ENCODE assay signal across 26 mouse cellular contexts in the genomic region with DNA sequence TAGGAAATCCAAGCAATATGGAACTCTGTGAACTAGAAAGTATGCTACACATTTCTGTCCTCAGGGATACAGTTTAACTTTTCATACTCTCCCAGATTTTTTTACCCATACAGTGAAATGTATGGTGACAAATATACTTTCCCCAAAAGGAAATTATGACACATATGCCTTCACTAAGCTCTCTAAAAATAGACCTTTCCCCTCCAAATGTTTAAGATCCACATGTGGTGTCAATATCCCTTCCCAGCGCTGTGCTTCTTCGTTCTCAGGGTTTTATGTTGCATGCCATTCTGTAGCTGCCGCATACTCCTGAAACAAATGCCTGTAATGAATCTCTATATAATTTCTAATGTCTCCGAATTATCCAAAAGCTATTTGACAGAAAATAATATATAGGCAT. TPM values are rescaled to one million over a fixed set of nuclear protein-coding genes. Genes with fewer than 3 reads are reported as not detected.
A peak's percentile ranks its signal among the peaks of the same experiment; 100 is the strongest.
DNase-seq lines count a peak whose midpoint lies in the region; ATAC-seq lines count a peak whose summit lies in the region.
"Had no signal": no experiment of that assay in that cellular context is flagged by ENCODE, and none has a peak within 500 bp of the region (broad histone marks: within the 10 kb centered on the region; RNA-seq: fewer than 3 reads in every experiment).

No protein-coding gene starts in this region.

- no peak overlapping the region for H3K4me2 ChIP-seq in embryonic facial prominence, embryonic 14.5 days (ENCODE audit: low read depth, low read length)
- H3K4me2 ChIP-seq: embryonic facial prominence, embryonic 12.5 days; embryonic facial prominence, embryonic 15.5 days; forebrain, embryonic 12.5 days had no signal

- peak; percentile 86 for ATAC-seq in frontal cortex, adult (ENCODE audit: low TSS enrichment)
- no peak for ATAC-seq in embryonic facial prominence, embryonic 14.5 days (ENCODE audit: low read depth)
- ATAC-seq: activated CD4-positive, CD25-positive, alpha-beta regulatory T cell, adult 4 months; CD4-positive, CD25-positive, alpha-beta regulatory T cell, adult 4 months; forebrain, embryonic 14.5 days; forebrain, embryonic 16.5 days; Patski had no signal

- H3K4me3 ChIP-seq in embryonic facial prominence, embryonic 14.5 days (ENCODE audit: low read depth, low read length), result no peak overlapping the region
- H3K4me3 ChIP-seq: embryonic facial prominence, embryonic 12.5 days; embryonic facial prominence, embryonic 15.5 days; erythroblast, embryonic 14.5 days; forebrain, embryonic 10.5 days; forebrain, embryonic 12.5 days had no signal

- H3K27me3 ChIP-seq in embryonic facial prominence, embryonic 14.5 days (replicated peaks; ENCODE audit: control insufficient read depth, insufficient read depth, low read length), result no peaks in the 10 kb centered on the region
- H3K27me3 ChIP-seq: CH12.LX; embryonic facial prominence, embryonic 12.5 days; embryonic facial prominence, embryonic 15.5 days; forebrain, embryonic 12.5 days had no signal

- H3K9ac ChIP-seq in embryonic facial prominence, embryonic 14.5 days (ENCODE audit: low read depth, low read length), result no peak overlapping the region
- H3K9ac ChIP-seq: embryonic facial prominence, embryonic 12.5 days; embryonic facial prominence, embryonic 15.5 days; forebrain, embryonic 12.5 days had no signal

- no peaks in the 10 kb centered on the region for H3K4me1 ChIP-seq in embryonic facial prominence, embryonic 14.5 days (ENCODE audit: control insufficient read depth, insufficient read depth, low read length)
- H3K4me1 ChIP-seq: embryonic facial prominence, embryonic 12.5 days; forebrain, embryonic 12.5 days had no signal

- WGBS in embryonic facial prominence, embryonic 14.5 days, result 29% methylated on average over 4 of the region's 4 CpGs

- no peak for DNase-seq in frontal cortex, postnatal 36 days (ENCODE audit: low spot score in 2 of 2)
- DNase-seq in brain, adult 2 months (ENCODE audit: low read depth, low spot score), result peak; percentile 25
- peak; percentile 75 for DNase-seq in embryonic facial prominence, embryonic 14.5 days (ENCODE audit: low spot score)
- no peak for DNase-seq in B cell, adult 2 months
- DNase-seq in gastrocnemius, adult 8-10 months (ENCODE audit: low spot score in 2 of 2), result no peak
- DNase-seq: adrenal gland, adult 8-10 months; adrenal gland, postnatal 14 days; adrenal gland, postnatal 36 days; cerebellum, adult 11 months; cerebellum, adult 2 months; cerebellum, adult 9-10 months; cerebellum, postnatal 10 days; cerebellum, postnatal 25 days had no signal

- H3K27ac ChIP-seq in embryonic facial prominence, embryonic 14.5 days (replicated peaks; ENCODE audit: low read depth, low read length), result no peak overlapping the region
- H3K27ac ChIP-seq: embryonic facial prominence, embryonic 12.5 days; embryonic facial prominence, embryonic 15.5 days; forebrain, embryonic 10.5 days; forebrain, embryonic 12.5 days had no signal

- H3K9me3 ChIP-seq in embryonic facial prominence, embryonic 14.5 days (ENCODE audit: control insufficient read depth, low read length), result no peaks in the 10 kb centered on the region
- H3K9me3 ChIP-seq: embryonic facial prominence, embryonic 12.5 days; embryonic facial prominence, embryonic 15.5 days; forebrain, embryonic 10.5 days; forebrain, embryonic 12.5 days had no signal

- H3K36me3 ChIP-seq in embryonic facial prominence, embryonic 14.5 days (ENCODE audit: control insufficient read depth, insufficient read depth, low read length), result no peaks in the 10 kb centered on the region
- H3K36me3 ChIP-seq: embryonic facial prominence, embryonic 12.5 days; embryonic facial prominence, embryonic 15.5 days; forebrain, embryonic 10.5 days; forebrain, embryonic 12.5 days; G1E had no signal

RNA-seq across cellular contexts. Expression of gene Ush2a, which starts 58.4 kb away (rescaled TPM):
- polyA plus RNA-seq in embryonic facial prominence, embryonic 14.5 days (2014; fragmentation: Nextera tagmentation; extraction: Ambion mirVana), result 0.16 and 0.25 TPM in 2 replicates
- total RNA-seq in gastrocnemius, adult 8-10 months (2022), result not detected
- total RNA-seq: CH12.LX had no signal
- polyA plus RNA-seq: erythroblast, embryonic 14.5 days; G1E; Patski had no signal

Comparison
In these comparisons a context has a peak if more than half of its experiments do, and no peak if none do; other contexts are left out.
1. DNase-seq: peak in brain, adult 2 months (single experiment) and embryonic facial prominence, embryonic 14.5 days (single experiment); none in frontal cortex, postnatal 36 days (0 of 2), B cell, adult 2 months (0 of 2) and gastrocnemius, adult 8-10 months (0 of 2).